Mouse (Mus musculus): ENCODE results near the gene A030003K21Rik.

A030003K21Rik gene

DNA sequence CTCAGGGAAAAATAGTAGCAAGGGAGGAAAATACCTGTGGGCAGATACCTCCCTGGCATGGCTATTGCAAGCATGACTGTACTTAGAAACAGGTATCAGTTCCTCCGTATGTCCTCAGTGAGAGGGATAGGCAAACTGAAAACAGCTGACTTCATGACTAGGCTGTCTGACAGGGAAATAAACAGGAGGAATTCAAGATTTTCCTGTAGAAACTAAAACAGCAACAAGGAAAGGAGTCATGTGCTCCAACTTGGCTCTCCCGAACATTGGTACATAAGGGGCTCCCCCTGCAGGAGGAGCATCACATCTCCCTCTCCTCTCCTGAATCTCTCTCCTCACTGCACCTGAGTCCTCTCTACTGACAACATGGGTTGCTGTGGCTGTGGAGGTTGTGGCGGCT, 30.2 kb downstream of the A030003K21Rik start, which contains the start of gene A030005L19Rik:
A030005L19Rik (plus strand) TSS at position 301 of the 400 bp plus-strand sequence.
- DNase-seq (ENCODE audit: low read depth, low spot score): no peak

DNA sequence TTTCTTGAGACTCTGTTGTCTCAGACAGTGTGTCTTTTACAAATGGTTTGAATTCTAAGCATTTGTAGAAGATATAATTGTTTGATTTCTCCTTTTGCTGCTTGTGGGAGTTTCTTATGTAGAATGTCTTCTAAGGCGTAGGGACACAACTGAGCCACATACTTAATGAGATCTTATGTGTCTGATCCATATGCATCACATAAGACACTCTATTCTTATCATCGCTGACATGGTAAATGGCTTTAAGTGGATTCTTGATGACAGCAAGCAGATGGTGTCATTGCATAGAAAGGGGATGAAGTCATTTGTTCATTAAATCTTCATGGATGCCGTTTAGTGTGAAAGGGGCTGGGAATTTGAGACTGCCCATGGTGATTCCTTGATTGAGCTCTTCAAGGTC, 37.3 kb downstream of the A030003K21Rik start:
- DNase-seq (ENCODE audit: low read depth, low spot score): no peak

- no peak for DNase-seq (ENCODE audit: low read depth, low spot score)
Measured at GRCm38 (mm10) chr1:82901201-82901600, 42.0 kb downstream of the A030003K21Rik start.

DNA sequence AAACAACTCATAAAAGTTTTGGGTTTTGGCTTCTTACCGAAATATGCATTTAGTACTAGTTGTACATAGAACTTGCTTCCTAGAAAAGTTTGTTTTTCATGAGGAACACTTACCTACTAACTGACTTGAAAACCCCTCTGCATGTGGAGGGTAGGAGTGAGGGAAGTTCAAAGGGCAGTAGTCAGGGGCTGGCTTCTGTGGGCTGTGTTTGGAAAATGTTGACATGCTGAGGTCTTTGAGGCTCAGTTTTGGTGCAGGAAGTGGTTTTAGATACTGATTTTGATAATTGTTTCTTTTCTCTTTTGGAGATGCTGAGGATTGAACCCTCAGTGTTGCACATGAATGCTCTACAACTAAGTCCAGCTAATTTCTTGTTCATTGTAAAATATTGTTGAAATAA, 42.6 kb downstream of the A030003K21Rik start:
- no peak for DNase-seq (ENCODE audit: low read depth, low spot score)

DNA sequence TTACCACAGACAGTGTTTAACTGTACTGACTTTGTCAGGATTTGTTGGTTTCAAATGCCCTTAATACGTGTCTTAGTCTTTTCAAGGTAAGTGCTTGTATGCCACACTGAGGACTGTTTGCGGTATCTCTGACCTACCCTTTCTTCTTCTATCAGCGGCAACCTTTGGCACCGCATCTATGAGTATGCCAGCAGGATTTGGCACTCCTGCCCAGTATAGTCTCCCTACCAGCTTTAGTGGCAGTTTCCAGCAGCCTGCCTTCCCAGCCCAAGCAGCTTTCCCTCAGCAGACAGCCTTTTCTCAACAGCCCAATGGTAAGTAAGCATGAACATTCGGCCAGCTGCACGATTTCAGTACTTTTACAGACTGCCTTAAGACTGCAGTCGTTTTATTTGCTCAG, 49.9 kb downstream of the A030003K21Rik start:
- no peak for DNase-seq (ENCODE audit: low read depth, low spot score)

Measured in retina, postnatal 7 days (tissue).